Mouse (Mus musculus): ENCODE measurements around the gene Nup93.

GRCm38 (mm10) chr8:94307652-94308051, 93.3 kb downstream of the Nup93 start:
- TF ChIP-seq POLR2A (IDR thresholded peaks at IDR 0.05; ENCODE audit: insufficient read depth, low read length) (no peak), CTCF (IDR thresholded peaks at IDR 0.05; ENCODE audit: low read depth, low read length) (no peak), EP300 (IDR thresholded peaks at IDR 0.05; ENCODE audit: insufficient read depth, low read depth, low read length) (no peak)

Measured in ES-Bruce4 (cell line).